Mouse (Mus musculus): ENCODE measurements around the gene Ino80d.

GRCm38 (mm10) chr1:63140231-63140630 is 25.8 kb upstream of the Ino80d start:
- TF ChIP-seq CTCF (IDR thresholded peaks at IDR 0.05; ENCODE audit: control insufficient read depth, insufficient read depth, insufficient read length) (no peak), USF1 (IDR thresholded peaks at IDR 0.05; ENCODE audit: low read depth) (no peak), MYOD1 (IDR thresholded peaks at IDR 0.05; ENCODE audit: control insufficient read depth, insufficient read length, low read depth) (no peak)

Measured in C2C12 (cell line).